38 mouse cellular contexts compared by ENCODE assay signal in the genomic region with DNA sequence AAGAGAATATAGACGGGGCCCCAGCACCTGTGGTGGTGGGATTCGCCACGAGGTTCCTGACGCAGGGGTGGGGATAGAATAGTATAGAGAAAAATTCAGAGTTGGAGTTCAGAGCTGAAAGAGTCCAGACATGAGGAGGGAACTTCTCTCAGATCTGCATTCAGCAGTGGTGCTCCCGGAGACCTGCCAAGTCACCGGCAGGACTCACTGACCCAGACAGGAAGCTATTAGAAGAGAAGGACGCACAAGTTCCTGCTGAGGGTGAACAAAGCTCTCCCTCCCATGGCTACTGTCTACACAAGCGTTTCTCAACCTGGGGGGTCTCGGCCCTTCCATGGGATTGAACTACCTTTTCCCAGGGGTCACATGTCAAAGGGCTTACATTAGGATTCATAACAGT. TPM values are rescaled to one million over a fixed set of nuclear protein-coding genes. Genes with fewer than 3 reads are reported as not detected.
DNase-seq lines count a peak whose midpoint lies in the region; ATAC-seq and TF ChIP-seq lines count a peak whose summit lies in the region.
"Had no signal": no experiment of that assay in that cellular context is flagged by ENCODE, and none has a peak within 500 bp of the region (broad histone marks: within the 10 kb centered on the region; RNA-seq: fewer than 3 reads in every experiment).

No protein-coding gene starts in this region.

- H3K9ac ChIP-seq in liver, embryonic 12.5 days = peak overlapping the region; percentile 40; the same call in 1 of the 2 replicates
- H3K9ac ChIP-seq in liver, postnatal 0 days (replicated peaks) = no peak overlapping the region
- H3K9ac ChIP-seq: forebrain, embryonic 15.5 days; heart, embryonic 15.5 days; hindbrain, embryonic 13.5 days; midbrain, embryonic 12.5 days; neural tube, embryonic 13.5 days had no signal

- H3K9me3 ChIP-seq in liver, embryonic 12.5 days (replicated peaks) = no peaks in the 10 kb centered on the region
- no peaks in the 10 kb centered on the region for H3K9me3 ChIP-seq in liver, postnatal 0 days (ENCODE audit: low read length)
- H3K9me3 ChIP-seq: forebrain, embryonic 15.5 days; G1E; heart, embryonic 10.5 days; heart, embryonic 15.5 days; hindbrain, embryonic 13.5 days; midbrain, embryonic 12.5 days; neural tube, embryonic 13.5 days had no signal

- H3K36me3 ChIP-seq in liver, embryonic 12.5 days = no peaks in the 10 kb centered on the region
- no peaks in the 10 kb centered on the region for H3K36me3 ChIP-seq in liver, postnatal 0 days (replicated peaks; ENCODE audit: insufficient read depth, low read length)
- H3K36me3 ChIP-seq: forebrain, embryonic 15.5 days; heart, embryonic 10.5 days; heart, embryonic 15.5 days; hindbrain, embryonic 13.5 days; midbrain, embryonic 12.5 days; neural tube, embryonic 13.5 days had no signal

- H3K27ac ChIP-seq in liver, embryonic 12.5 days = peak overlapping the region; percentile 92
- no peak overlapping the region for H3K27ac ChIP-seq in liver, postnatal 0 days (ENCODE audit: low read depth)
- H3K27ac ChIP-seq: forebrain, embryonic 15.5 days; gastrocnemius, adult 2 months; heart, embryonic 10.5 days; heart, embryonic 15.5 days; hindbrain, embryonic 13.5 days; midbrain, embryonic 12.5 days; neural tube, embryonic 13.5 days had no signal

- peak overlapping the region; percentile 55 for H3K4me2 ChIP-seq in liver, embryonic 12.5 days
- H3K4me2 ChIP-seq in liver, postnatal 0 days (ENCODE audit: low read depth, low read length) = peak overlapping the region; percentile 22; the same call in 1 of the 2 replicates
- H3K4me2 ChIP-seq: forebrain, embryonic 15.5 days; heart, embryonic 15.5 days; hindbrain, embryonic 13.5 days; midbrain, embryonic 12.5 days; neural tube, embryonic 13.5 days had no signal

- peak; percentile 72 for DNase-seq in heart, adult 11 months
- DNase-seq in heart, postnatal 4 days = no peak
- no peak for DNase-seq in liver, postnatal 0 days
- no peak for DNase-seq in gastrocnemius, postnatal 25 days
- DNase-seq in layer of hippocampus, adult 11-12 months (ENCODE audit: low spot score) = no peak
- DNase-seq: adrenal gland, postnatal 25 days; cerebellum, adult 18-20 months; cerebellum, postnatal 10 days; gastrocnemius, adult 2 months; kidney, adult 8-10 months; kidney, postnatal 10 days; lung, postnatal 36 days; right cerebral cortex, postnatal 4 days; thymus, postnatal 25 days had no signal

- H3K27me3 ChIP-seq in liver, embryonic 12.5 days (replicated peaks) = no peaks in the 10 kb centered on the region
- no peaks in the 10 kb centered on the region for H3K27me3 ChIP-seq in liver, postnatal 0 days (ENCODE audit: insufficient read depth, low read length)
- H3K27me3 ChIP-seq: forebrain, embryonic 15.5 days; heart, embryonic 15.5 days; hindbrain, embryonic 13.5 days; midbrain, embryonic 12.5 days; neural tube, embryonic 13.5 days had no signal

- peaks cover 45% of the 10 kb centered on the region for H3K4me1 ChIP-seq in liver, embryonic 12.5 days
- H3K4me1 ChIP-seq in liver, postnatal 0 days (ENCODE audit: insufficient read depth) = peaks cover 15% of the 10 kb centered on the region
- H3K4me1 ChIP-seq: forebrain, embryonic 15.5 days; midbrain, embryonic 12.5 days; neural tube, embryonic 13.5 days had no signal

- TF ChIP-seq EP300 in liver, postnatal 0 days (IDR thresholded peaks at IDR 0.05; ENCODE audit: low read depth) = no peak

- peak; percentile 58; the same call in 1 of the 2 replicates for ATAC-seq in common myeloid progenitor, adult 5-6 weeks (replicated peaks; ENCODE audit: low read depth, poor library complexity, severe bottlenecking)
- ATAC-seq in liver, embryonic 12.5 days = no peak
- no peak for ATAC-seq in liver, postnatal 0 days
- ATAC-seq: forebrain, embryonic 15.5 days; intestine, embryonic 16.5 days had no signal

- 63% methylated on average over 9 of the region's 9 CpGs for WGBS in liver, embryonic 12.5 days (ENCODE audit: insufficient replicate concordance)
- WGBS in liver, postnatal 0 days (ENCODE audit: insufficient replicate concordance) = 50% methylated on average over 9 of the region's 9 CpGs

- H3K4me3 ChIP-seq in liver, embryonic 12.5 days = 0 out of 2 replicates have a peak overlapping the region, but pooled peaks have one; percentile 12
- no peak overlapping the region for H3K4me3 ChIP-seq in liver, postnatal 0 days (ENCODE audit: low read depth, low read length)
- H3K4me3 ChIP-seq: forebrain, embryonic 15.5 days; gastrocnemius, adult 2 months; heart, embryonic 10.5 days; heart, embryonic 15.5 days; hindbrain, embryonic 13.5 days; midbrain, embryonic 12.5 days; neural tube, embryonic 13.5 days had no signal

- TF ChIP-seq CTCF in liver, postnatal 0 days (IDR thresholded peaks at IDR 0.05; ENCODE audit: low read depth) = no peak

RNA-seq across cellular contexts. Expression of a gene that starts 56.5 kb away (rescaled TPM):
- not detected for total RNA-seq in heart, postnatal 4 days (2021)
- total RNA-seq in common myeloid progenitor, adult 5-6 weeks (2017) = not detected in 2 replicates
- not detected in 2 replicates for polyA plus RNA-seq in liver, embryonic 12.5 days (2016; fragmentation: Nextera tagmentation; extraction: Ambion mirVana)
- not detected in 2 replicates for polyA plus RNA-seq in liver, postnatal 0 days (2015; fragmentation: Nextera tagmentation; extraction: Ambion mirVana)
- total RNA-seq in gastrocnemius, postnatal 25 days (2021) = not detected
- total RNA-seq: adrenal gland, postnatal 25 days; gastrocnemius, adult 2 months; heart, postnatal 25 days; layer of hippocampus, adult 18-20 months; layer of hippocampus, postnatal 10 days; left cerebral cortex, adult 18-20 months; left cerebral cortex, postnatal 14 days; liver, adult 2 months; megakaryocyte, adult 5-6 weeks had no signal
- polyA plus RNA-seq: brain, embryonic 14.5 days; cortical plate, adult 2 months; forebrain, embryonic 15.5 days; frontal cortex, adult 2 months; G1E; gonadal fat pad, adult 2 months; heart, embryonic 10.5 days; heart, embryonic 15.5 days; hindbrain, embryonic 13.5 days; intestine, embryonic 16.5 days; liver, adult 2 months; neural tube, embryonic 13.5 days; spleen, adult 2 months; stomach, embryonic 14.5 days; testis, adult 2 months had no signal
